Mouse (Mus musculus) layer of hippocampus, adult 18-20 months (tissue): Measurements from ENCODE around the gene Zmynd10. TPM values are rescaled to one million over a fixed set of nuclear protein-coding genes. Genes with fewer than 3 reads are reported as not detected.
A peak's percentile ranks its signal among the peaks of the same experiment; 100 is the strongest.

Experiments
- DNase-seq, 2 experiments: peaks; one replicate each; pipeline ENCODE4 v3.0.0; 2022; ENCODE audit warnings: low spot score in 2 of 2
- total RNA-seq, 2 experiments: library from RNA; stranded (reverse); gene quantifications; 2 replicates each; pipeline ENCODE4 v1.2.3; 2021

The Zmynd10 gene
- total RNA-seq, 2 experiments from 2014 or later: 5.7 to 6.2 TPM

DNA sequence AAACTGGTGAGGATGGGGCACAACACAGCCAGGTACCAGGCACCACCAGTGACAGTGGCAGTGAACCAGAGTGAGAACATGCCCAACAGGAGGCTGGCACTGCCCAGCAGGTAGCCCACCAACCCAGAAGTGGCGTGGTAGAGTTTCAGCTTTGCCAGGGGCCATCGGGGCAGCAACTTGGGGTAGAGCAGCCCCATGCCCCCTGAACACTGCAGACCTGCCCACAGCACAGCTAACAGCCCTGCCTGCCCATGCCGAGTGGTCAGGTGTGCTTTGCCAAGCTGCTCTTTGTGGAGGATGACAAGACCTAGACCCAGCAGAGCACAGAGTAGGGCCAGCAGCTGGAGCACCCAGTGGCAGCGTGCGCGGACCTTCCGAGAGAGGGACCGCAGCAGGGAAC is 7.2 kb upstream of the Zmynd10 start:
- DNase-seq: no peak

DNA sequence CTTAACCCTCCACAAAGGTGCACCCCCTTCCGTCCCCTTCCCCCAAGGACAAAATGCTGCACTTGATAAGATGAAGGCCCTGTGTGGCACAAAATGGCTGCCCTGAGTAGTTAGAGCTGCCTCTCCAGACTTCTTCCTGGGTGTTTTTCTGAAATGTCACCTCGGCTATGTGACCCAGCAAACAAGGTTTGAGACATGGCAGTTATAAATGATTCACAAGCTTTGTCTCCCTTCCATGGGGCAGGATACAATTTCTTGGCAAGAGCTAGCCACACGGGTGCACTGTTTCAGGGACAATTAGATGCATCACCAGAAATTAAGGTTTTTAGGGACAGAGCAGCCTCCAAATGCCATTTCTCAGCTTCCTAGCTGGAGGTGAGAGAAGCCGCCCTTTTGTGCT is 6.7 kb upstream of the Zmynd10 start:
- DNase-seq: no peak

DNA sequence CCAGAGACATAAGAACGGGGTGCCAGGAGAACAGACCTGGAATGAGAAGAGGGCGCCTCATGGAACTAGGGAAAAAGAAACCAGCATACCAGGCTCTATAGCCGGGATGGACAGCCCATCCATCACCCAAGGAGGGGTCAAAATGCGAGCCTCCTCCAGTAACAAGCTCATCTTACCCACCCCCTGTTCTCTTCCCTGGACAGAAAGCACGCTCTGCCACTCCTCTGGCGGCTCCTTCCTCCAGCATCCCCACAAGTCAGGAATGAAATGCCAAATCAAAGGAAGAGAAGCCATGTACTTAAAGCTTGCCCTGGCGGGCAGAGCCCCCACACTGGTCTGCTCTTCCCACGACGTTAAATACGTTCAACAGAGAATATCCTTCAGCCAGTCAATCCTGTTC is 6.1 kb upstream of the Zmynd10 start:
- no peak for DNase-seq

DNA sequence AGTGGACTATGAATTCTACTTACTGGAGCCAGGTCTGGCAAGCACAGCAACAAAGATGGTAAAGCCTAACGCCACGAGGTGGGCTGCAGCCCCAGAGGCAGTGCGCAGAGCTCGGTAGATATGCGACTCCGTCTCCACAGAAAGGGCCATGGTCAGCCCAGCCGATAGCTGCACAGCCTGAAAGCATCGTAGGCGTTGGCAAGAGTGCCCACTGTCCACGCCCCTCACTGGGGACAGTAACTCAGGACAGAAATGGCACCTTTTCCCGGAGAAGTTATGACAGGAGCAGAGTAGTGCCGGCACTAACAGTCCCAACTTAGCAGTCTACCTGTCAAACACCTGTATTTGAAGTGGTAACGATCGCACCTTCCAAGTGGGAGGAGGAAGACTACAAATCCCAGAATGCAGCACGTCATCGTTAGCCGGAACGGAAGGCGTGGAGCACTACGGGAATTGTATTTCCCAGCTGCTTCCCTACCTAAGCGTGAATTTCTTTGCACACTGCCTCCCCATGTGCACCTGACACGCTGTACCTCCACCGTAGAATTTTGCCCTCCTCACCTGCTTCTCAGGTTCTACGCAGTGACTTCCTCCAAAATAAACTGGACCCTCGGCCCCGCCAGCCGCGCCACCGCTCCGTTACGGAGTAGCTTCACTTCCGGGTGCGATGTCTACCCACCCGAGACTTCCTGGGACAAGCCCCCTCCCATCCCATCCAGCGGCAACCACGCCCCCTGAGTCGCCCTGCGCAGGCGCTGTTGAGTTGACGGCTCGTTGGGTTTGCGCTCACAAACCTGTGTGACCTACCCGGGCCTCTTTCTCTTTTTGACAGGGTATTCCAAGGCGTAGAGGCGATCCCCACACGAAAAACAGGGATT is 5.4 kb upstream of the Zmynd10 start, which contains the start of the genes Cyb561d2 and Nprl2:
Gene Cyb561d2, minus strand, starts transcription at position 720 of the 878 bp plus-strand sequence.
Gene Nprl2, plus strand, starts transcription at position 753 of the 878 bp plus-strand sequence.
- DNase-seq: peak; percentile 93 to 95

DNA sequence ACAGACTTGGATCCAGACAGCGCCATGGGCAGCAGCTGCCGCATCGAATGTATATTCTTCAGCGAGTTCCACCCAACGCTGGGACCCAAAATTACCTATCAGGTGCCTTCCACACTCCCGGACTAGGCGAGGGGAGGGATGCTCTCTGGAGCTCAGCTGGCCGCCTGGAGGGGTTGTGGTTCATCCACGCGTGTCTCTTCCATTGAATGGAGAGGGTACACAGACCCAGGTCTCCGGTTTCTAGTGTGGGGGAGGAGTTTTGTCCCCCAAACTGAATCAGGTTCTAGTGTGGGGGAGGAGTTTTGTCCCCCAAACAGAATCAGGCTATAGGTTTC is 4.8 kb upstream of the Zmynd10 start:
- no peak for DNase-seq

DNA sequence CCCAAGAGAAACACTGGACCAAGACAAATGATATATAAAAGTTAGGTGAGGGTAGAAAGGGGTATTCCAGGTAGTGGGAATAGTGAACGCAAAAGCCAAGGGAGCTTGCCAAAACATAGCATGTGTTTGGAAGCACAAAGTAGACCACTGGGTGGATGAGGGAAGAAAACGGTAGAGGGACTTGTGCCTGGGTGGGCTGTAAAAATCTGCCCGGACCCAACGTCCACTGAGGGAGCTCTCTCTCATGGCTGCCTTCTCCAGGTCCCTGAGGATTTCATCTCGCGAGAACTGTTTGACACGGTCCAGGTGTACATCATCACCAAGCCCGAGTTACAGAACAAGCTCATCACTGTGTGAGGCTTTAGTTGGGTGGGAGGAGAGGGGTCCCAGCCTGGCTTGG is 4.4 kb upstream of the Zmynd10 start:
- DNase-seq: no peak

DNA sequence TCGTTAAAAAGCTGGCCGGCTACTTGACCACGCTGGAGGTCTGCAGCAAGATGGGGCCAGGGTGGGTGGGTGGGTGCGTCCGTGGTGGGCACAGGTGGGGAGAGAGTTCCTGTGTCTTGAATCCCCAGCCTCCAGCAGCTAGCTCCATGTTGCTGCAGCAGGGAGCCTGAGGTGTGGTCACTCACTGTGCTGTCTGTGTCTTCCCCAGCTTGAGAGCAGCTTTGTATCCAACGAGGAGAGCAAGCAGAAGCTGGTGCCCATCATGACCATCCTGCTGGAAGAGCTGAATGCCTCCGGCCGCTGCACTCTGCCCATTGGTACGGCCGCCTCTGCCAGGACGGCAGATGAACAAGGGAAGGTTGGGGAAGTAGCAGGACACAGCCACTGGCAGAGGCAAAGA is 3.8 kb upstream of the Zmynd10 start:
- no peak for DNase-seq

DNA sequence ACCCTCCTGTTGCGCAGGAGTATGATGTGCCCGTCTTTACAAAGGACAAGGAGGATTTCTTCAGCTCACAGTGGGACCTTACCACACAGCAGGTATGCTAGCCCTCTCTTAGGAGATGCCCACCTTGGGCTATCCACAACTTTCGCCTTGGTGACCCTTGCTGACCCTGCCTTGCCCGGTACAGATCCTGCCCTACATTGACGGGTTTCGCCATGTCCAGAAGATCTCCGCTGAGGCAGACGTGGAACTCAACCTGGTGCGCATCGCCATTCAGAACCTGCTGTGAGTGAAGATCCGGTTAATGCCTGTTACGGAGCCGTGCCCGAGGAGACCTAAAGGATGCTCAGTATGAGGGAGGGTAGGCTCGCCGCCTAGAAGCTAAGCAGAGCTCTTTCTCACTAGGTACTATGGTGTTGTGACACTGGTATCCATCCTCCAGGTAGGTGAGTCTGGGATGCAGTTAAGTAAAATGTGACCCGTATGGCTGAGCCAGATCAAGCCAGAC is 2.9 kb upstream of the Zmynd10 start:
- DNase-seq: no peak

DNA sequence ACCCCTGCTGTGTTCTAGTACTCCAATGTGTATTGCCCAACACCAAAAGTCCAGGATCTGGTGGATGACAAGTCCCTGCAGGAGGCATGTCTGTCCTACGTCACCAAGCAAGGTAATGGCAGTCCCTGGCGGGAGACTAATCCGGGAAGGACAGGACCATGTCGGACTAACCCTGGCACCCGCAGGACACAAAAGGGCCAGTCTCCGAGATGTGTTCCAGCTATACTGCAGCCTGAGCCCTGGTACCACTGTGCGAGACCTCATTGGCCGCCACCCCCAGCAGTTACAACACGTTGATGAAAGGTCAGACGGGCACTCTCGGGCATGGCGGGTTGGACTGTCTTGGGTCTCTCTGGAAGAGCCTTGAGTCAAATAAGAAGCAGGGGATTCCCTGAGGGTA is 2.4 kb upstream of the Zmynd10 start:
- DNase-seq: no peak

DNA sequence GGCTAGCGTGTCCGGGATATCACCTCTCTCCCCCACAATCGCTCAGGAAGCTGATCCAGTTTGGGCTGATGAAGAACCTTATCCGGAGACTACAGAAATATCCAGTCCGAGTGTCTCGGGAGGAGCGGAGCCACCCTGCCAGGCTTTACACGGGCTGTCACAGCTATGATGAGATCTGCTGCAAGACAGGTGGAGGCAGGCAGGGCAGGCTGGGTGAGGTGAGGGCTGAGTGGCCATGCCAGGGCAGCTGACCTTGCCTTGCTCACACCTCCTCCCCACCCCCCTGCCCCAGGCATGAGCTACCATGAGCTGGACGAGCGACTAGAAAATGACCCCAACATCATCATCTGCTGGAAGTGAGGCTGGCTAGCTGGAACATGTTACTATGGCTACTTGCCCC is 1.9 kb upstream of the Zmynd10 start:
- DNase-seq: no peak

DNA sequence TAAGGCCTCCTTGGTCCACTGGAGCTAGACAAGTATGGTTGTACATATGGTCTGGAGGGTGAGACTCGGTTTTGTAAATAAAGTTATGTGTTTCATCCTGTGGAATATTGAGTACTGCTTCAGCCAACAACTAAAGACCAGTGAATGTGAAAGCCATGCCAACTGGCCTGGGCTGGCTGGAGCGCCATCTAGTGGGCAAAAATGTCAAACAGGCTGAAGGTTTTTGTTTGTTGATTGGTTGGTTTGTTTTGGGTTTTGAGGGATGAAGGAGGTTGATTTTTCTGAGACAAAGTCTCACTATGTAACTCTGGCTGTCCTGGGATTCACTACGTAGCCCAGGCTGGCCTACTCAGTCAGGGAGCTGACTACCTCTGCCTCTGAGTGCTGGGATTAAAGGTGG is 1.5 kb upstream of the Zmynd10 start:
- peak in 1 of 2 experiments; percentile 83 for DNase-seq

DNA sequence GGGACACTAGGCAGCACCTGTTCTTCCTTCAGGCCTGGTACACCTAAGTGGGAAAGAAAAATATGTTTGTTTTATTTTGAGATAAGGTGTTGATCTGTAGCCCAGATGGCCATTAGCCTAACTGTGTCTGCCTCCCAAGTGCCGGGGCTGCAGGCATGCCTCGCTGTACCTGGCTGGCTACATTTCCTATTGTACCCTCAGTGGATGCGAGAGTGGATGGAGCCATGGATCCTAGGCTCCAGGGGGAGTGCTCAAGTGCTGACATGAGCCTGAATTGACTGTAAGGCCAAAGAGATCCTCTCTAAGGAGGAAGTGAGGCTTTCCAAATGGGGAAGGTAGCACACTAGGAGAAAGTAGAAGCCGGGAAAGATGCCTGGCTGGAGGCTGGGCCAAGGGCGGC is 859 bp downstream of the Zmynd10 start:
- DNase-seq: no peak

DNA sequence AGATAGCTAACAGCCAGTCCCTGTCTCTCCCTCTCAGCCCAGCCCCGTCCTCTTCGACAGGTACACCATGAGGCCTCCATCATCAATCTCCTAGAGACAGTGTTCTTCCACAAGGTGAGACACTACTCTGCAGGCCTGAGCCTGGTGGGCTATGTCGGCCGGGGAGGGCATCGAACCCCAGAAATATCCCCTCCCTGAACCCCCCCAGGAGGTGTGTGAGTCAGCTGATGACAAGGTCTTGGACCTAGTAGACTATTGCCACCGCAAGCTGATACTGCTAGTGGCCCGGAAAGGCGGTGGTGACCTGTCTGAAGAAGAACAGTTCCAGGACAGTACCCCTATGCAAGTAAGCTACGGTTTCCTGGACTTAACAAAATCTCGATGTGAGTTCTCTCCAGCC is 1.7 kb downstream of the Zmynd10 start:
- DNase-seq: no peak

DNA sequence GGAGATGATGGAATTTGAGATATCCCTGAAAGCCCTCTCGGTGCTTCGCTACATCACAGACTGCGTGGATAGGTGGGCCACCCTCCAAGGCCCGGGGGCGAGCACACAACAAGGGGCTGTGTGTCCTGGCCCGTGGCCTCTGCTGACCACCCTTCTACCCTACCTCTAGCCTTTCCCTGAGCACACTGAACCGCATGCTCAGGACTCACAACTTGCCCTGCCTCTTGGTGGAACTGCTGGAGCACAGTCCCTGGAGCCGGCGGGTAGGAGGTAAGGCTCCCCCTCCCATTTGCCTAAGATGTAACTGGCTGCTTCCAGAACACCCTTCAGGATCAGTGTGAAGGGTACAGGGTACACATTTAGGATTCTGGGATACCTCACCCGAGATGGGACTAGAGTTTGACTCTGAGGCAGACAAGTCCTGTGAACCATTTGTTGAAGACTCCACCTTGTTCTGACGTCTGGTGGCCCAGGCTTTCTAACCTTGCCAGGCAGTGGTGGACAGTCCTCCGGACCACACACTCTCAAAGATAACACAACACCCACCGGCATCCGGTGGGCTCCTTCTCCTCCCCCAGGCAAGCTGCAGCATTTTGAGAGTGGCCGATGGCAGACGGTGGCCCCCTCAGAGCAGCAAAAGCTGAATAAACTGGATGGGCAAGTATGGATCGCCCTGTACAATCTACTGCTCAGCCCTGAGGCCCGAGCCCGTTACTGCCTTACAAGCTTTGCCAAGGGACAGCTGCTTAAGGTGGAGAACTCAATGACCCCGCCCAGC is 2.4 kb downstream of the Zmynd10 start:
- DNase-seq: no peak

DNA sequence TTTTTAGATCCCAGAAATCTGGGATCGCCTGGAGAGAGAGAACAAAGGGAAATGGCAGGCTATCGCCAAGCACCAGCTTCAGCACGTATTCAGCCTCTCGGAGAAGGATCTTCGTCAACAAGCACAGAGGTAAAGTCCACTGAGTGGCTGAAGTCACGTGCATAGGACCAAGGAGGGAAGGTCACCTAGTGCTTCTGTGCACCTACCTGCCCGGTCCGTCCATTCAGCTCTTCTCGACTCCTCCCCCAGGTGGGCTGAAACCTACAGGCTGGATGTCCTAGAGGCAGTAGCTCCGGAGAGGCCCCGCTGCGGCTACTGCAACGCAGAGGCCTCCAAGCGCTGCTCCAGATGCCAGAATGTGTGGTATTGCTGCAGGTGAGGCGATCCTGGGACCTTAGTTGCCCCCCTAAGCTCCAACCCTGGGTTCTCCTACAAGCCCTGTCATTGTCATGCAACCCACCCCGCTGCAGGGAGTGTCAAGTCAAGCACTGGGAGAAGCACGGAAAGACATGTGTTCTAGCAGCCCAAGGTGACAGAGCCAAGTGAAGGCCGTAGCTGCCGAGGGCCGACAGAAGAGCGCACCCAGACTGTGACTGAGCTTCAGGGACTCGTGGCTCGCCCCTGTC is 3.5 kb downstream of the Zmynd10 start:
- DNase-seq: no peak

DNA sequence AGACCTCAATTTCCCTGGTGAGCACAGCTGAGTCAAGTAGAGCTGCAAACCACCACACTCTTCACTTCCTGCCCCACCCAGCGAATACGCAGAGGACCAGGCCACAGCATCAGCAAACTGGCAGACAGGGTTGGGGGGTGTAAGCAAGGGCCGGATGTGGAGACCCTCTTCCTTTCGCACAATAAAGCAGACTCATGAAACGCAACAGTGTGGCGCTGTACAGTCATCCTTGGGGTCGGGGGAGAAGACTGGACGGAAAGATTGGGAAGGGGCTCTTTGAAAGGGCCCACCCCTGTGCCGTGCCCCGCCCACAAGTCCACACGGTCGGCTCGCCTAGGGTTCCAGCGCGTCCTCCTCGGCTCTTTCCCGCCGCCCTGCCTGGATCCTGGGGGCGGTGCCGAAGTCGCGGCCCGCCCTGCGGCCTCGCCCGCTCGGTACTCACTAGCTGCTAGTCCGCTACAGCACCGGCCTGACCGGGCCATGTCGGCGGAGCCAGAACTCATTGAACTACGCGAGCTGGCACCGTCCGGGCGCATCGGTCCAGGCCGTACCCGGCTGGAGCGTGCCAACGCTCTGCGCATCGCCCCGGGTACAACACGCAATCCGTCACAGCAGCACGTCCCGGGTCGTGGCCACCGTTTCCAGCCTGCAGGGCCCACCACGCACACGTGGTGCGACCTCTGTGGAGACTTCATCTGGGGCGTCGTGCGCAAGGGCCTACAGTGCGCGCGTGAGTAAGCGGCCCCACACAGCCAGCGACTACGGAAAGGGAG is 4.2 kb downstream of the Zmynd10 start, which contains the start of gene Rassf1:
Gene Rassf1, plus strand, starts transcription at position 439 of the 773 bp plus-strand sequence.
- no peak for DNase-seq

DNA sequence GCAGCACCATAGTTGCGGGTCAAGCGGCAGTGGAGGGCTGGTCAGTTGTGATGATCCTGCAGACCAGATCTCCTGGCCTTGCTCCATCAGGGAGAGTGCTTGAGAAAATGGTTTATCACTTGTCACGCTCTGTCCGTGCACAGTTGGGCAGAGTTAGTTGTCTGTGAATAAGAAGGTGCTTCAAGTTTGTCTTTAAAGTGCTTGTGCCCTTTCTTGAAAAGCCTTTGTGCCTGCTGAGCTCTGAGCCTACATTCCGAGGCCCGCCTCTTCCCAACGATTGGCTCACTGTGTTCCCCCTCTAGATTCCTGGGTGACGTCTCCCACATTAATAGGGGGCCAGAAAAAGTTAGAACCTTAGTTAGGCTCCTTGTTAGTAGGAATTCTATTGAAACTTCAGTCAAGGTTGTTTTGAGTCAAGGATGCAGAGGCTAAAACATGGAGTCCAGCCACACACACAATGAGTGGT is 4.8 kb downstream of the Zmynd10 start:
- no peak for DNase-seq

DNA sequence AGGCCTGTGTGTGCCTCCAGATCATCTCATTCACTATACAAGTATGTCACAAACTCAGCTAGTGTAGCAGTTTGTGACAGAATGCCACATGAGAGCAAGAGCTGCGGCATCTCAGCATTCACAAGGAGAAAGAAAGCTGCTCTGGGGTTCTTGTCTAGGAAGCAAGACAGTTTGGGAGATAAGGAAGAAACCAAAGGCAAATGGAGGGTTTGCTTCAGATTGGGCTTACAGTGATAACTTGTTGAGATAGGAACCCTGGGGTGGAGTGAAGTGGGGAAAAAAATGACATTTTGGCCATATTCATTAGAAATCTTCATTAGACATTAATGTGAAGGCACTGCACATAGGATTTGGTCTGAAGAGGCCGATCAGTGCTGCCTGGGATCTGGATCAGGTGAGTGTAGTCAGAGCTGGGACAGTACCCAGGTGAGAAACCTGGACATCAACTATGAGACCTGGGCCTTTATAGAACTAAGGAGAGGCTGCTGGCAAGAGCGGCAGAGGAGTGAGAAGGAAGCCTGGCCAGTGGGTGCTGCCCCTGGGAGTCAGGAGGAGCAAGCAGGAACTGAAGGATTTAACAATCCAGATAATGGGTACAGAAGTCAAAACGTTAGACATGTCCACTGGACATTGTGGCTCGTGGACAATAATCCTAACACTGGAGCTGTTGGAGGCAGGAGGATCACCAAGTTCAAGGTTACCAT is 5.7 kb downstream of the Zmynd10 start:
- DNase-seq: no peak

DNA sequence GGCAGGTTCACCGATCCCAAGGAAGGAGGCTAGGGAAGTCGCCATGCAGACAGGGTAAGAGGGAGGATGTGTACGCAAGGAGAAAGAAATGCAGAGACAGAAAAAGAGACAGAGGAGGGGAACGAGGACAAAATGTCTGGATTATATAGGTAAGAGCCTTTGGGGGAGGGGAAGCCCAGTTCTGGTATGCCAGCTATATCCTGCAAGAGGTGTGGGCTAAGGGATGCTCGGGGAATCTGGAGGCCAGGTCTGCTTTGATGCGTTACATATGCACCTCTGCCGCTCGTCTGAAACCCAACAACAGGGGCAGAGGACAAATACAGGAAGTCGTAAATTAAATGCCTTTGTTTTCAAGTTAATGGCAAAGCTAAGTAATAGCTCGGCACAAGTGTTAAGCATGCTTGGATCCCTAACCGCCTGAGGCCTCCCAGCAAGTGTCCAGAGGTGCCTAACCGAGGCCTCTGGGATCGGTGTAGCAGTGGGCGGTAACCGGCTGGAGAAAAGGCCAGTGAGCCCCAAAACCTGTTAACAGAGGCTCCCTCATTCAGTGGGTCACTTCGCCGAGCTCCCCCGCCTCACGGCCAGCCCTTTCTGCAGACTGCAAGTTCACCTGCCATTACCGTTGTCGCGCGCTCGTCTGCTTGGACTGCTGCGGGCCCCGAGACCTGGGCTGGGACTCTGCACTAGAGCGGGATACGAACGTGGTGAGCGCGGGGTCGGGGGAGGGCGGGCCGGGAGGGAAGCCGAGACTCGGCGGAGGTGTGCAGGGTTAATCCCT is 6.6 kb downstream of the Zmynd10 start:
- DNase-seq: no peak
